Mouse (Mus musculus) embryonic facial prominence, embryonic 15.5 days (tissue): ENCODE data around the gene Nrxn2. TPM values are rescaled to one million over a fixed set of nuclear protein-coding genes. Genes with fewer than 3 reads are reported as not detected.

Experiments
- ATAC-seq: fragments of 200-750 bp; cut with Nextera tagmentation; 2 replicates; pipeline ENCODE4 v1.8.0; 2017; ENCODE audit warnings: low read depth, moderate TSS enrichment; ENCODE audit not compliant: insufficient number of reproducible peaks, low FRiP score, low TSS enrichment
- H3K27ac ChIP-seq: fragments of 300-500 bp; sonication (generic); replicated peaks from 2 replicates; pipeline ENCODE4 v1.5.1; 2015; ENCODE audit warnings: mild to moderate bottlenecking, inconsistent platforms
- H3K27me3 ChIP-seq: fragments of 300-500 bp; sonication (generic); 2 replicates; pipeline ENCODE4 v1.6.1; 2015; ENCODE audit warnings: inconsistent platforms
- H3K36me3 ChIP-seq: fragments of 300-500 bp; sonication (generic); 2 replicates; pipeline ENCODE4 v1.6.1; 2015; ENCODE audit warnings: mild to moderate bottlenecking, inconsistent platforms
- H3K4me1 ChIP-seq: fragments of 300-500 bp; sonication (generic); 2 replicates; pipeline ENCODE4 v1.6.1; 2015; ENCODE audit warnings: inconsistent platforms
- H3K4me2 ChIP-seq: fragments of 300-500 bp; sonication (generic); replicated peaks from 2 replicates; pipeline ENCODE4 v1.6.1; 2015; ENCODE audit warnings: mild to moderate bottlenecking, inconsistent platforms
- H3K4me3 ChIP-seq: fragments of 300-500 bp; sonication (generic); replicated peaks from 2 replicates; pipeline ENCODE4 v1.5.1; 2015; ENCODE audit warnings: mild to moderate bottlenecking, inconsistent platforms
- H3K9ac ChIP-seq: fragments of 300-500 bp; sonication (generic); 2 replicates; pipeline ENCODE4 v1.6.1; 2015; ENCODE audit warnings: inconsistent platforms
- H3K9me3 ChIP-seq: fragments of 300-500 bp; sonication (generic); replicated peaks from 2 replicates; pipeline ENCODE4 v1.6.1; 2016; ENCODE audit warnings: inconsistent platforms
- WGBS: fragments of 180-500 bp; shearing (Covaris S2); methylation state at CpG from one replicate; pipeline ENCODE4 v1.1.7; 2015; 5-methylcytosine and 5-hydroxymethylcytosine counted together
- polyA plus RNA-seq: library from polyadenylated mRNA; unstranded; fragments of >200 nt; fragmentation: Nextera tagmentation; extraction: Ambion mirVana; gene quantifications from 2 replicates; pipeline ENCODE4 v1.2.1, GENCODE M21; 2015

Nrxn2 gene
- polyA plus RNA-seq, 1 experiment from 2014 or later, result 1.8 TPM

DNA sequence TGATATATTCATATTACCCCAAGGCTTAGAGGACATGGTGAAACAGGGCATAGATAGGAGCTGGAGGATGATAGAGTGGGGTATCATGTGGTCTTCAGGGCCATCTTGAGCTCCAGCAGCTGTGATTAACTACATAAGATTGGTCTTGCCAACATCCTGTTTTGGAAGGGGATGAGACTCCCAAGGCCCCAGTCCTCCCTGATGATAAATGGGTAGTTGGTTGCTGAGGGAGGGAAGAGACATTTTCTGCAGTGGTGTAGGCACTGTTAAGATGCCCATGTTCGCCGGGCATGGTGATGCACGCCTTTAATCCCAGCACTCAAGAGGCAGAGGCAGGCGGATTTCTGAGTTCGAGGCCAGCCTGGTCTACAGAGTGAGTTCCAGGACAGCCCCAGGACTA lies 37.3 kb upstream of the Nrxn2 start:
- whole genome bisulfite sequencing, result 92% methylated on average over 5 of the region's 5 CpGs
- Histone ChIP-seq H3K9ac (no peak overlapping the region), H3K9me3 (no peaks in the 10 kb centered on the region), H3K4me1 (peaks cover 22% of the 10 kb centered on the region), H3K27ac (no peak overlapping the region), H3K27me3 (no peaks in the 10 kb centered on the region), H3K36me3 (peaks cover 31% of the 10 kb centered on the region), H3K4me2 (no peak overlapping the region), H3K4me3 (no peak overlapping the region)
- no peak for ATAC-seq

DNA sequence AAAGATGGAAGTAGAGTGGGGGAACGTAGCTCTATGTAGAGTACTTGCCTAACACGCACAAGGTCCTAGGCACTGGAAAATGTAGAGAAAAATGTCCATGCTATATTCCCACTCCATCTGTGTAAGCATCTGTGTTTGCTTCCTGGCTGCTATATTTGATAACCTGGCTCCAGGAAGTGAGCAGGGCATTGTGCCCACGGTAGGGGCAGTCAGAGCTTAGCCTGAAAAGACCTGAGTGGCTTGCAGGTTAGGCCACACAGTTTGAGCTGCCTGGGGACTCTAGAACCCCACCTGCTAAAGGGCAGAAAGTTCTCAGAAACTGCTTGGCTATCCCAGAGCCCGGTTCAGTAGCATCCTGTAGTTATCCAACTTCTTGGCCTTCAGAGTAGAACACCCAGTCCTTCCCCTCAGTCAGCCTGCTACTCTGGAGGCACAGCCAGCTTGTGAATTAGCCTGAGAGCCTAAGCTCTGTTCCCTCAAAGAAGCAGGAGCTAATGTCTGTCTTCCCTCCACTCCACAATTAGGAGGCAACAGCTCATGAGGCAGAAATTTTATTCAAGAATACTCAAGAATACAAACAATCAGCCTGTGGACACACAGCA lies 36.1 kb upstream of the Nrxn2 start:
- Histone ChIP-seq H3K9ac (no peak overlapping the region), H3K27me3 (no peaks in the 10 kb centered on the region), H3K4me2 (no peak overlapping the region), H3K4me3 (no peak overlapping the region), H3K4me1 (peaks cover 22% of the 10 kb centered on the region), H3K9me3 (no peaks in the 10 kb centered on the region), H3K27ac (no peak overlapping the region), H3K36me3 (peaks cover 20% of the 10 kb centered on the region)
- no peak for ATAC-seq
- WGBS, result 77% methylated on average over 4 of the region's 4 CpGs

DNA sequence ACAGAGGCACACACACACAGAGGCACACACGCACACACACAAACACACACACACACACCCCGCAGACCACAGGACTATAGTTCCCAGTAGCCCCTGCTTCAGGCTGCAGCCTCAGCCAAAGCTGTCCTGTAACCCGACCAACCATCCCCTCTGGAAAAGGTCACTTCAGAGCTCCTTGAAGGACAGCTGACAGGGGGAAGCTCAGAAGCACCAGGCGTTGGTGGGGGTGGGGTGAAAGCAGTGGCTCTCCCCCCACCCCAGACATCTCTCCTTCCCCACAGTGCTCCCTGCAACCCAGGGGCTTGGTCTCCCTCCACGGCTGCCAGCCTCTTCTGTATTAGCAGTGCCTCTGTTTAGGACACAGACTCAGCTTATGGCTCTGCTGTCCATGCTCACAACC lies 35.1 kb upstream of the Nrxn2 start:
- ATAC-seq, result no peak
- H3K36me3 ChIP-seq, result peaks cover 9% of the 10 kb centered on the region
- H3K9me3 ChIP-seq, result no peaks in the 10 kb centered on the region
- peak overlapping the region; percentile 60 for H3K27ac ChIP-seq
- H3K4me2 ChIP-seq, result no peak overlapping the region
- H3K4me1 ChIP-seq, result peaks cover 22% of the 10 kb centered on the region
- H3K27me3 ChIP-seq, result no peaks in the 10 kb centered on the region
- H3K9ac ChIP-seq, result no peak overlapping the region
- no peak overlapping the region for H3K4me3 ChIP-seq
- WGBS, result 30% methylated on average over 5 of the region's 5 CpGs

DNA sequence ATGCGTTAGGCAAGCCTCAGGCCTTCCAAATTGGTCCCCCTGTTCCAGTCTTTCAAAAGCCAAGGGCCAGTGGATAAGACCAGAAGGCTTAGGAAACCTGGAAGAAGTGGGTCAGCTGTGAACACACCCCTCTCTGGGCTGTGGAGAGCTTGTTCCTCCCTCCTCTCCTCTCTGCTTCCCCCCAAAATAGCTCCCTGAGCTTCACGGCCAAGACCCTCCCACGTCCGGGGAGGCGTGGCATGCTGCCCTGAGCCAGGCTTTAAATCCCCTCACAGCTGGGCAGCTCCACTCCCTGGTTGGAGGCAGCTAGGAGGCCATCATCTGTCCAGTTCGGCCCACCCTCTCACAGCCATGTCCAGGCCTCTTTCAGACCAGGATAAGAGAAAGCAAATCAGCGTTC lies 34.4 kb upstream of the Nrxn2 start, which contains the start of gene Pygm:
Pygm (plus strand) TSS at position 272 of the 400 bp plus-strand sequence.
- H3K4me2 ChIP-seq, result 0 out of 2 replicates have a peak within 1 kb of the TSS, but pooled peaks have one; percentile 3
- peak; percentile 61; the same call in 1 of the 2 replicates for ATAC-seq

DNA sequence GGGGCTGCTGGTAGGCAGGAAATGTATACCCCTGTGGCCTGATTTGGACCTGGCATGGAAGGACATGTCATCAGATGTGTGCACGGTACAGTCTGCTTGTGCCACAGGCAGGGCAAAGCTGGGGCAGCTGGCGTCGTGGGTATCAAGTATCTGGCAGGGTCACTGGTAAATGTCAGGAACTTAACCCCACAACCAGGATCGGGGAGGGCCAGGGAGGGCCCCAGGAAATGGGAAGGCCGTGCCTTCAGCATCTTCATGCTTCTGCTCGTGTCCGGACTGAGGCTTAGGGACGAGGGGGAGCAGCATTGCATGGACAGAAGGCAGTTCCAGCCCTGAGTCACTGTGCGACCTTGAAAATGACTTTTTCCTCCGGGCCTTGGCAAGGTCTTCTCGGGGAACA lies 33.6 kb upstream of the Nrxn2 start:
- Histone ChIP-seq H3K4me2 (0 out of 2 replicates have a peak overlapping the region, but pooled peaks have one; percentile 3), H3K36me3 (no peaks in the 10 kb centered on the region), H3K4me3 (0 out of 2 replicates have a peak overlapping the region, but pooled peaks have one; percentile 1), H3K9ac (no peak overlapping the region), H3K27ac (no peak overlapping the region), H3K9me3 (no peaks in the 10 kb centered on the region), H3K4me1 (peaks cover 33% of the 10 kb centered on the region), H3K27me3 (0 out of 2 replicates have a peak, but pooled peaks cover 4% of the 10 kb centered on the region)
- ATAC-seq, result no peak
- 56% methylated on average over 11 of the region's 11 CpGs for WGBS

More for the DNA sequence above, 34.4 kb upstream of the Nrxn2 start, which contains the start of gene Pygm:
- Histone ChIP-seq H3K4me1 (peaks cover 25% of the 10 kb centered on the region), H3K9ac (no peak within 1 kb of the TSS), H3K27me3 (0 out of 2 replicates have a peak, but pooled peaks cover 4% of the 10 kb centered on the region), H3K9me3 (no peaks in the 10 kb centered on the region), H3K27ac (peak within 1 kb of the TSS; percentile 60), H3K36me3 (peaks cover 3% of the 10 kb centered on the region), H3K4me3 (0 out of 2 replicates have a peak within 1 kb of the TSS, but pooled peaks have one; percentile 1)
- WGBS, result 18% methylated on average over 7 of the region's 7 CpGs

DNA sequence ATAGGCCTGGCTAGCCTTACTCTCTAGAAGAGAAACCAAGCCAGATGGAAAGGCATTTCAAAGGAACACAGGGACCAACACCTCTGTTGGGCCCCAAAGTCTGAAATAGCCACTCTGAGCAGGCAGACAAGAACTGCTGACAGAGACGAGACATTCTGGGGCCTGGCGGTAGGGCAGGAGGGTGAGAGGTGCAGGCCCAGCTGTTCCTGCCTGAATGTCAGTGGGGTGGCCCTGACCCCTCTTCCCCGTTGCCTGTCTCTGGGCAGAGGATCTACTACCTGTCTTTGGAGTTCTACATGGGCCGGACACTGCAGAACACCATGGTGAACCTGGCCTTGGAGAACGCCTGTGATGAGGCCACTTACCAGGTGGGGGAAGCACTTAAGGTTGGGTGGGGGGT lies 33.1 kb upstream of the Nrxn2 start:
- Histone ChIP-seq H3K4me1 (peaks cover 33% of the 10 kb centered on the region), H3K4me3 (no peak overlapping the region), H3K27ac (no peak overlapping the region), H3K4me2 (0 out of 2 replicates have a peak overlapping the region, but pooled peaks have one; percentile 3), H3K27me3 (0 out of 2 replicates have a peak, but pooled peaks cover 4% of the 10 kb centered on the region), H3K36me3 (no peaks in the 10 kb centered on the region), H3K9me3 (no peaks in the 10 kb centered on the region), H3K9ac (no peak overlapping the region)
- no peak for ATAC-seq
- WGBS, result 79% methylated on average over 5 of the region's 5 CpGs

DNA sequence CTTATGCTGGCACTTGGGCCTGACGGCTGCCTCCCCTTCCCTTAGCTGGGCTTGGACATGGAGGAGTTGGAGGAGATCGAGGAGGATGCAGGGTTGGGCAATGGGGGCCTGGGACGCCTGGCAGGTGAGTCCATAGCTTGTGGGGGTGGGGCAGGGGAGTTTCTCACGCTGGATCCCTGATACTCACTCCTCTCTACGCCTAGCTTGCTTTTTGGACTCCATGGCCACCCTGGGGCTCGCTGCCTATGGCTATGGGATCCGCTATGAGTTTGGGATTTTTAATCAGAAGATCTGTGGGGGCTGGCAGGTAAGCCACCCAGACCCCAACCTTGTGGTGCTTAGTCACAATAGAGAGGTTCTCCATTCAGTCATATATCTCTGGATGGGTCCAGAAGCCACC lies 32.7 kb upstream of the Nrxn2 start:
- H3K9me3 ChIP-seq, result no peaks in the 10 kb centered on the region
- H3K4me2 ChIP-seq, result no peak overlapping the region
- no peak overlapping the region for H3K4me3 ChIP-seq
- H3K27me3 ChIP-seq, result 0 out of 2 replicates have a peak, but pooled peaks cover 4% of the 10 kb centered on the region
- 76% methylated on average over 7 of the region's 7 CpGs for WGBS
- no peaks in the 10 kb centered on the region for H3K36me3 ChIP-seq
- no peak for ATAC-seq
- H3K4me1 ChIP-seq, result peaks cover 33% of the 10 kb centered on the region
- no peak overlapping the region for H3K27ac ChIP-seq
- no peak overlapping the region for H3K9ac ChIP-seq

DNA sequence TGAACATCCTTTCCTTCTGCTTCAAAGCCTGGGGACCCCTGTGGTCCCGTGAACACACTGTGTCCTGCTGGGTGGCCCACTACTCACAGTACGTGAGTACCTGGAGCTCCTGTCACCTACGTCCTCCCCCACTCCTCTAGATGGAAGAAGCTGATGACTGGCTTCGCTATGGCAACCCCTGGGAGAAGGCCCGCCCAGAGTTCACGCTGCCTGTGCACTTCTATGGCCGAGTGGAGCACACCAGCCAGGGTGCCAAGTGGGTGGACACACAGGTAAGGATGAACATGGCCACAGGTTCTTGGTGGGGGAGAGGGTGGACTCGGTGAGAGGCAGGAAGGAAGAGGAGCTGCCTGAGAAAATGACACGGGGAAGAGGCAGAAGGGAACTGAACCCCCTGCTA lies 32.3 kb upstream of the Nrxn2 start:
- Histone ChIP-seq H3K9ac (no peak overlapping the region), H3K9me3 (no peaks in the 10 kb centered on the region), H3K36me3 (no peaks in the 10 kb centered on the region), H3K27ac (no peak overlapping the region), H3K4me2 (no peak overlapping the region), H3K4me3 (no peak overlapping the region), H3K27me3 (0 out of 2 replicates have a peak, but pooled peaks cover 4% of the 10 kb centered on the region), H3K4me1 (peaks cover 33% of the 10 kb centered on the region)
- no peak for ATAC-seq
- 67% methylated on average over 9 of the region's 9 CpGs for WGBS

DNA sequence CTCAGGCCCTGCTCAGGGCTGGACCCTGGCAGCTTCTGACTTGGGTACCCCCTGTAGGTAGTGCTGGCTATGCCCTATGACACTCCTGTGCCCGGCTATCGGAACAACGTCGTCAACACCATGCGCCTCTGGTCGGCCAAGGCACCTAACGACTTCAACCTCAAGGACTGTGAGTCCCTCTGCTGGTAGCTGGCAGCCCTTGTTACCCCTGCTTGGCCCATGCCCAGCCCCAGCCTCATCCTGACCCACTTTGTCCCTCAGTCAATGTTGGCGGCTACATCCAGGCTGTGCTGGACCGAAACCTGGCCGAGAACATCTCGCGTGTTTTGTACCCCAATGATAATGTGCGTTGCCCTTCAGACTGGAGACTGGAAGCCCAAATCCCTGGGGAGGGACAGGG lies 30.5 kb upstream of the Nrxn2 start:
- Histone ChIP-seq H3K27me3 (0 out of 2 replicates have a peak, but pooled peaks cover 4% of the 10 kb centered on the region), H3K9me3 (no peaks in the 10 kb centered on the region), H3K4me3 (no peak overlapping the region), H3K27ac (no peak overlapping the region), H3K36me3 (no peaks in the 10 kb centered on the region), H3K4me1 (peaks cover 33% of the 10 kb centered on the region), H3K9ac (no peak overlapping the region), H3K4me2 (no peak overlapping the region)
- WGBS, result 88% methylated on average over 13 of the region's 13 CpGs
- no peak for ATAC-seq

DNA sequence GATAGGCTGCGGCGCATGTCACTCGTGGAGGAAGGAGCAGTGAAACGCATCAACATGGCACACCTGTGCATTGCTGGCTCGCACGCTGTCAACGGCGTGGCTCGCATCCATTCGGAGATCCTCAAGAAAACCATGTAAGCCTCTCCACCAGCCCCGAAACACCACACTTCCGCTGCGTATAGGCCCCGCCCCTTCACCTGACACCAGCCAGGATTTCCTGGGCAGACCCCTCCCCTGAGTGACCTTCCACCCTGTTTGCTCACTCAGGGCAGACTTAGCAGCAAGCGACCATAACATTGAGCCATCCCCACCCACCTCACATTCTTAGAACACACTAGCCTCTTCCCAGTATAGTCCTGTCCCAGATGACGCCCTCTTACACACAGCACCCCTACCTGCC lies 28.7 kb upstream of the Nrxn2 start:
- Histone ChIP-seq H3K36me3 (no peaks in the 10 kb centered on the region), H3K27ac (no peak overlapping the region), H3K9ac (no peak overlapping the region), H3K4me3 (peak overlapping the region; percentile 29), H3K4me2 (peak overlapping the region; percentile 42), H3K4me1 (peaks cover 18% of the 10 kb centered on the region), H3K27me3 (0 out of 2 replicates have a peak, but pooled peaks cover 4% of the 10 kb centered on the region), H3K9me3 (no peaks in the 10 kb centered on the region)
- ATAC-seq, result 0 out of 2 replicates have a peak, but pooled peaks have one; percentile 13
- WGBS, result 3% methylated on average over 16 of the region's 16 CpGs

DNA sequence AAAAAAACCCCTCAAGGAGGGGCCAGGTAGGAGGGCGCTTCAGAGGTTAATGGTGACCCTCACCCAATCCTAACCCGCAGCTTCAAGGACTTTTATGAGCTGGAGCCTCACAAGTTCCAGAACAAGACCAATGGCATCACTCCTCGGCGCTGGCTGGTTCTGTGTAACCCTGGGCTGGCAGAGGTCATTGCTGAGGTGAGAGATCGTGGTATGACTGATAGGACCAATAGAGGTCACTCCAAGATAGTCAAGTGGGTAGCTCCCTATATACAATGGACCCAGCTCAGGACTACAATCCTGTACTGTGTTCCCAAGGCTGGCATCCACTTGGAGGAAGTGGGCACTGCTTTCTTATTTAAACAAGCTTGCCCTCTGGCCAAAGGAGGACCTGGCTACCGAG lies 28.3 kb upstream of the Nrxn2 start:
- WGBS, result 53% methylated on average over 6 of the region's 6 CpGs
- 0 out of 2 replicates have a peak overlapping the region, but pooled peaks have one; percentile 42 for H3K4me2 ChIP-seq
- no peak overlapping the region for H3K9ac ChIP-seq
- peaks cover 13% of the 10 kb centered on the region for H3K4me1 ChIP-seq
- H3K27ac ChIP-seq, result no peak overlapping the region
- H3K36me3 ChIP-seq, result no peaks in the 10 kb centered on the region
- H3K9me3 ChIP-seq, result no peaks in the 10 kb centered on the region
- no peak for ATAC-seq
- 0 out of 2 replicates have a peak, but pooled peaks cover 4% of the 10 kb centered on the region for H3K27me3 ChIP-seq
- H3K4me3 ChIP-seq, result no peak overlapping the region
